Mouse (Mus musculus) thymus, postnatal 36 days (tissue): ENCODE data around the gene Dip2b.
A peak's percentile ranks its signal among the peaks of the same experiment; 100 is the strongest.

ENCODE experiments used
- DNase-seq, 2 experiments: peaks; one replicate each; pipeline ENCODE4 v3.0.0; 2022; ENCODE audit warnings: mixed read lengths in 2 of 2

Dip2b gene

DNA sequence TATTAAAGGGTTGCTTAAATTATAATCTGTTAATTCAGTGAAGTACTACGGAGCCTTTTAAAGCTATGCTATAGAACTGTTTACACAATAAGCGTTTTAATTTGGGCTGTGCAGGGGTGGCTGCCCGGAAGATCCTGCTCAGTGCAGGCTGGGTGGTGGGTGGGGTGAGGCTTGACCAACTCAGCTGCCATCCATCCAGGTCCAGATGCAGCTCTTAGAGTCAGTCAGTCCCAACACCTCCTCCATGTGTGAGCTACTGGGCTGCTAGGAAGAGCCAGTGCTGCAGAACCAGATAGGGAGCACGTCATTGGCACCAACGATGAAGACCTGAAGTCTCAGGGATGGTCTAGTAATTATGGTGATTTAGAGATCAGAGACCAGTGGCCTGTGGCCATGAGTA is 101.2 kb downstream of the Dip2b start:
- DNase-seq, result no peak

DNA sequence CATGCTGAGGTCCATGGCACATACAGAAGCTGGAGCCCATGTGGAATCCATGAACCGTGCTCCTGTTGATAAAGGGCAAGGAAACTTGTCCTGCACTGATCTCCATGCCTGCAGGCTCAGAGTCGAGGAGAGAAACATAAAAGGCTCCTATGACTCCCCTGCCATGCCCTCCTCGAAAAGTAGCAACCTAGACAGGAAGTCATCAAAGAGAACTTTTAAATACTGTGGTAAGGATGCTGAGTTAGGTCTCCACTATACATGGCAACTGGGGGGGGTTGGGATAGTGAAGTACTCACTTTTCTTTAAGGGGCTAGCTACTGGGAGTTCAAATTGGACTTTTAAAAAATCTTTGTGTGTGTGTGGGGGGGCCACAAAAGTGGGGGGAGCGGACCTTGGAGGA is 102.0 kb downstream of the Dip2b start:
- no peak for DNase-seq

DNA sequence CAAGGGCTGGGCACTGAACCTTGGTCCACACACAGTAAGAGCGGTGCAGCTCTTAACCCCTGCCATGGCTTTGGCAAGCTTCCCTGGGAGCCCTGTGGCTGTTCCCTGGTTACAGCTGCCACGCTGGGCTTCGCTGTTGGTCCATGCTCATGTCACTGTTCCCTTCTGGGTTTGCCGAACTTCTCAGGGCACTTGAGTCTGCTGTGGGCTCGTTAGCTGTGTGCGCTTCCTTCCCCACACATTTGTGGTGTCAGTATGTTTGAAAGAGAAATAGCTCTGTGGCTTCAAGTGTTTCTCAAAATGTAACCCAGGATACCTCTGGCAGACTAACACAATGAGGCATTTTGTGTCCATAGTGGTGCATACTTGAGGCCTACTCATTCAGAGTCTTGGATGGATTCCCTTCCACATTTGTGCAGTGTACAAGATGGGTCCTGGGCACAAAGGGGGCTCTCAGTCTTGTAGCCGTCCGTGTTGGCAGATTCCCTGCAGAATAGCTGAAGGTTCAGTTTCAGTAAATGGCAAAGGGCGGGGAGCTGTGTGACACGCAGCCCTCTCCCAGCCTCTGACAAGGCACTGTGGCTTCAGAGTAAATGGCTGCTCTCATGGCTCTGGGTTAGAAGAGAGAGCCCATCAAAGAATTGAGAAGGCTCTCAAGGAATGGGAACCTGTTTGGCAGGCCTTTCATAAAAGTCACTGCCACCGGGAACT is 104.8 kb downstream of the Dip2b start:
- DNase-seq, result no peak

DNA sequence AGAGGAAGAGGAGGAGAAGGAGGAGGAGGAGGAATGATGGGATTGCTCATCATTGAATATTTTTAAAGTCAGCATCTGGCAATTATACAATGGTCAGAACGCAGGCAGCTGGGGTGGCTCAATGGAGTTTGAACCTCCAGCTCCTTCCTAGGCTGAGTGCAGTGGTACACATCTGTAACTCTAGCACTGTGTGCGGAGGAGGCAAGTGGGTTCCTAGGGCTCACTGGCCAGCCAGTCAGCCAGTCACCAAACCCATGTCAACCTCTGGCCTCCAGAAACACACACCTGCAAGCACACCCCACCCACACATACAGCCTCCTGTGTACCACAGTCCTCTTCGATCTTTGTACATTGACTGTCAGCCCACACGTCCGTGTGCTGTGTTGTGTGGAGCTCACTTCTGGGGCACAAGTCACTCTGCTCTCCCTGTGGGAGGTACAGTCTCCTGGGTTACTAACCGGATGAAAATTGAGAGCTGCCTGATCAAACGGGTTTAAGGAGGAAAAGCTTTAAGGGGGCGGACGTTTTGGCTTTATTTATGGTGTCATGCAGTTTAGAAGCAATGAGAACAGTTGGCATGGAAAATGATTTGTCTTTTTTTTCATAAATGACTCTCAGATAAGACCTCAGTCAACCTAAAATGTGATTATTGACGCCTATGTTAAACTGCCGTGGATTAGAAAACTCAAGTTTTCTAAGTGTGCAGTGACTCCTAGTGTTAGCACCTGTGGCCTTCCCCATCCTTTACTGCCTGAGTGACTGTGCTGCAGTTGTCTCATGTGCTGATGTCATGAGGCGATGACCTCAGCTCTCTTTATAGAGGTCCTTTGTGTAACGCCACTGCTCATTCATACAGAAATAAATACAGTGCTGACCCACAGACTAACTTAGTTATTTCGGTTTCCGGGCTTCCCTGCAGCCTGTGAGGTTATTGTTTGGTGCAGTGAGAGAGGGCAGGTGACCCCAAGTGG is 106.7 kb downstream of the Dip2b start:
- no peak for DNase-seq

DNA sequence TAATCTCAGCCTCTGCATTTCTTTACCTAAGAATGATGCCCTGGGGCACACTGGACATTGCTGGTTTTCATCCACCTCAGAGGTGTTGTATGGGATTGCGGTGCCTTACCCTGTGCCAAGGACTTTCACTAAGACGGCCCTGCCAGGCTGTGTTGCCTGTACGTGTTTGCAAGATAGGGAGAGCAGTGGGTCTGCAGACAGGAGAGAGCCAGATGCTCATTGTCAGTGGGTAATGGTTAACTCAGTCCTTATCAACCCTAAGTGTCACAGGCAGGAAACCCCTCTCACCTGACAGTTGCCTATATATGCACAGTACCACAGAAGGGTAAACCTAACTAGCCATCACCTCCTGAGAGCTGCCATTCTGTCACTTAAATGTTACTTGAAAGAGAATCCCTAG is 107.5 kb downstream of the Dip2b start:
- DNase-seq, result no peak

DNA sequence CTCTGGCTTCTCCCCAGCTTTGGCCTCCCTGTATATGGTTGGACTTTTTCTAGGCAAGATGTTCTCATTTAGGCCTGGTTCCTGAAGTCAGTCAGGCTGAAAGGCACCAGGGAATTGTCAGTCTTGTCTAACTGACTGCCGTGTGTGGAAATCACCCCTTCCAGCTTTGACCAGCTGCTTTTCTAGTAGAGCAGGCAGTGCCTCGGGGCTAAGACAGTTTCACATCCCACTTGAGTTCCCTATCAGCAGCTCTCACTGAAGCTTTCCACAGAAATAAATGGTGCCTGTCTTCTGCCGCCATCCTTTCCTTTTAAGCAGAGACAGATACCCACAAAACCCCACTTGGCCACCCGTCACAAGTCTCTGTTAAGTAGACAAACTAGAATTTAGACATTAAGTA is 112.1 kb downstream of the Dip2b start:
- DNase-seq, result no peak

DNA sequence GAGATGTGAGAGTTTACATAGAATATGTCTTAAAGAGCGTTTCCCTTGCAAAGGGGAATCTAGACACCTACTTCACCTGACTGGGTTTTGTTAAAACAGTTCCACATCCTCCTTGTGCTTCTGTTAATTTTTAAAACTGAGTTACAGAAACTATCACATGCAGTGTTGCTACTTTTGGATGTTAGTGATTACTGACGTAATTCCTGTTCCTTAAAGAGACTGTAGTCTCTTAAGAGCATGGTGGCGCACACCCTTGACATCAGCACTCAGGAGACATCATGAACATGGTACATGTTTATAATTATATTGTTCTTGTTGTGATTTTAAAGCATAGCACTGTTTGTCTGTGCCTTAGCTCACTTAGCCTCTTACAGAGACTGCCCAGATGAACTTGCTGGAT is 113.9 kb downstream of the Dip2b start:
- no peak for DNase-seq

DNA sequence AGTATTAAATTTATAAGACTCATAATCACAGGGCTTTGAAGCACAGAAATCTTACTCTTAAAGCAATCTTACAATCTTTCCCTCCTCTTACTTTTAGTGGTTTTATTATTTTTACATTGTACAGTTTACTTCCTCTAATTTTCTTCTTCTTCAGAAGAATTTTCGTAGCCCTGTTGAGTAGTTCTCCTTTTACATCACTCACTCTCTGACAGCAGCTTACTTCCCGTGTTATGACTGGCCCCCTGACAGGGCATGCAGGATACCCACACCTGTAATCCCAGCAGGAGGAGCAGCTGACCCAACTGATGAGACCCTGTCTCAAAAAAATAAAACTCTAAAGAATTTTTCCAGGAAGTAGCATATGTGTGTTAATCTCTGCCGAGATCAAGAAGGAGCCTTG is 114.6 kb downstream of the Dip2b start:
- no peak for DNase-seq

DNA sequence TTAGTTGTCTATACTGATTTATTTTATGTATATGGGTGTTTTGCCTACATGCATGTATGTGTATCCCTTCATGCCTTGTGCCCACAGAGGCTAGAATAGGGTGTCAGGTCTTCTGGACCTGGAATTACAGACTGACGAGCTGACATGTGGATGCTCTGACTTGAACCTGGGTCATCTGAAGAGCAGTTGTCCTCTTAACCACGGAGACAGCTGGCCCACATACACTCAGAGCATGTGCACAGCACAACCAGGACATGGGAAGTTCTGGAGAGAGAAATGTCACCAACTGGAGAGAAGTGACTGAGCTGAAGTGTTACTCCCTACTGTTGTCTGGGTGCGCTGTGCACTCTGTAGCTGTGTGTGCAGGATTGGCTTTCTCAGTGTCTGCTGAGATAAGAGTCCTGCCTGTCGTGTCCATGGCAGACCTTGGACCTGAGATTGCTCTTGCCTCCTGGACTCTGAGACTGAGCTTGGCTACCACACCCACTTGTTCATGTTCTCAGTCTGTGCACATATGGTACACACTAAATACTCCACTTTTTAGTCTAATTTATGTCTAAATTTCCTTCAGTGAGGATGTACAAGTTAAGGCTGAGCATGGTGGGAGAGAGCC is 117.7 kb downstream of the Dip2b start:
- no peak for DNase-seq

DNA sequence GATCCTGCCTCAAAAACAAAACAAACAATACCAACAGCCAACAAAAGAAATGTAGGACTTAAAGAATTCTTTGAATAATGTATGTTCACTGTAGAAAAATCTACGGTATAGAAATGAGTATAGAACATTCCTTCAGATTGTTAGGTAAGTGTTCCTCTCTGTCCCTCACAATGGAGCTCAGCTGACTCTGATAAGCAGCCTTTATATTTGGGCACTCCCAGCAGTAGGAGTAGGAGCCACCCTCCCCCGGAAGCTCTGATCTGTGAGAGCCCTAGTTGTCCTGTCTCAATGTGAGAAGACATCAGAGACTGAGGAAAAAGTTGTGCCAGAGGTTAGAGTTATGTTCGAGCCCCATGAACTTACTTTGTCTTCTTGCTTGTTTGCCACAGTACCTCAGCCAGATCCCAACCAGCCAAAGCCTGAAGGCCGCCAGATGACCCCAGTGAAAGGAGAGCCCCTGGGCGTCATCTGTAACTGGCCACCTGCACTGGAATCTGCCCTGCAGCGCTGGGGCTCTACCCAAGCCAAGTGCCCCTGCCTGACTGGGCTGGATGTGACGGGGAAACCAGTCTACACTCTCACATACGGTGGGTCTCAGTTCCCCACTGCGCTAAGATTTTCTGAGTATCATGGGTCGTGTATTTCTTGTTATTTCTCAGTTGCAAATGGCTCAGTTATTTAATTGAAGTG is 118.5 kb downstream of the Dip2b start:
- DNase-seq, result no peak

DNA sequence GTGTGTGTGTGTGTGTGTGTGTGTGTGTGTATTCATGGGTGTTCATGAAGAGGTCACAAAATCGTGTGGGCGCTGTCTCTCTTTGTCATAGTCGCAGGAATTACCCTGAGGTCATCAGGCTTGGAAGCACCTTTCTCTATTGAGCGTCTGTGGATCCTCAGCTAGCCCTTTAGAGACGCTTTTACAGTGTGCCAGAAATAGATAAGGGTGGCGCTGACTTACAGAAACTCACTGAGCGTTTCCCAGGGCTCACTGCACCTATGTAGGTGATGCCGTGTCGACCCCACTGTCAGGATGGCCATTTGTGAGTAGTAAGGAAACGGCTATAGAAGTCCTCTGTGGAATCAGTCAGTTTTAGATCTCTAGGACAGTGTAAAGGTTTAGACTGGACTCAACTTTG is 120.5 kb downstream of the Dip2b start:
- no peak for DNase-seq

DNA sequence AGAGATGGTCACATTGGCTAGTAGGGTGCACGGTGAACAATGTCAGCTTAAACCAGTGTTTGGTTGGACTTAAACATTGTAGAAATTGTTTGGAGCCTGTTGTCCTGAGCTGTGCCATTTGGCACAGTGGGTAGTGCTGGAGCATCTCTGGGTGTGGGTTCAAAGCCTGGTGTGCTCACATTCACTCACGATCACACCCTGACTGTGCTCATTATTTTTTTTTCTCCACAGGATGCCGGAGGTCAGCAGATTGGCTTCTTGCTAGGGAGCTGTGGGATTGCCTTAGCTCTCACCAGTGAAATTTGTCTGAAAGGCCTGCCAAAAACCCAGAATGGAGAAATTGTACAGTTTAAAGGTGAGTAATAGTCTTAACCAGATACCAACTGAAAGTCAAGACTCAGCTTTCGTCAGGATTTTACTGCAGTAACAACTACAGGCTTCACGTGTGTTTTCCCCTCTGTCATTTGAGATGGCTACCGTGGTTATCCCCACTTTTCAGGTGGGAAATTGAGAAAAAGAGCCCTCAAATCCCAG is 123.3 kb downstream of the Dip2b start:
- no peak for DNase-seq

DNA sequence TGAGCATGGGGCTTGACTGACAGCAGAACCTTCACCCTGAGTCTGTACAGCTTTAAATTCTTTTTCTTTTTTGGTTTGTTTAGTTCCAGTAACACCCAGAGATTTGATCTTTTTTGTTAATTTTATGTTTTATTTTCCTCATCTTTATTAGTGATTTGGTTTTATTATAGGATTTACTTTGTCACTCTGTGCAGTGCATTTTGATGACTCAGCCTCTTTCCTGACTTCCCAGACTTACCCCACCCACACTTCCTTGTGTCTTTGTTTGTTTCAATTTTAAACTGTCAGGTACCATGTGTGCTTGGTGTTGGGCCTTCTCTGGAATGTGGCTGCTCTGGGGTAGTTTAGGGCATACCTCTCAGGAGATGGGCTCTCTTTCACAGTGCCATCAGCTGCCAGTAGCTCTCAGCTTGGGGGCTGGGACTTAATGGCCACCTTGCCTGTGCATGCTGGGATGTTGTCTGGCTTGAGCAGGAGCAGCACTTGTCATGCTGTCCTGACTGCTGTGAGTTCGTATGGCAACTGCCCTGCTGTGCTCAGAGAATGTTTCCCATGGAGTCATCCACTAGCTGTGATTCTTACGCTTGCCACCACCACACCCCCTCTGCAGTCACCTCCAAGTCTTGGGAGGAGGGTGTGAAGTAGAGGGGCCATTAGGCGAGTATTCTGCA is 125.1 kb downstream of the Dip2b start:
- no peak for DNase-seq

DNA sequence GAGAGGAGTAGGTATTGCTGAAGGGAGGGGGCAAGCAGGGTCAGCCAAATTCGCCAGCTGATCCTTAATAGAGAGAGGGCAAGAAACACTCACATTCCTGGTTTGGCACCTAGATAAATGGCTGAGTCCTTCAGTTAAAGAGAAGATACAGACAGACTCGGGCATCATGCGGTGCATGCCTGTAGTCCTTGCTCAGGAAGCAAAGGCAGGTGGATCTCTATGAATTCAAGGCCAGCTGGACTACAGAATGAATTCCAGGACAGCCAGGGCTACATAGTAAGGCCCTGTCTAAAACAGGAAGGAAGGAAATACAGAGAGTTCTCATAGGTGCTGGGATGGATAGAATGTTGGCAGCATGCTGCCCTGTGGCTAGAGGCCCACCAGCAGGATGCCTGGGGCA is 128.0 kb downstream of the Dip2b start:
- no peak for DNase-seq

DNA sequence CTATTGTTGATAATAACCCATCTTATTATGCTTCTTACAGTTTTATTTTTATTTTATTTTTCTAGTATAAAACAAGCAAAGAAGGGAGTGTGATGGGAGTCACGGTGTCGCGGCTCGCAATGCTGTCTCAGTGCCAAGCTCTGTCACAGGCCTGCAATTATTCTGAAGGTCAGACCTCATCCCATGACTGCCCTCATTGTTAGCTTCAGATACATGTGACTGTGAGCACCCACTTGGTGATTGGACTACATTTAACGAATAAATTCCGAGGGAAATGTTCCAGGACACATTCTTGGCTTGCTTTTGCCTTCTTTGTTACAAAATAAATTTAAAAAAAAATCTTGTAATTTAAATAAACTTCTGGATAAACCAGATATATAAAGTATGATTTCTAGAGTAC is 129.3 kb downstream of the Dip2b start:
- no peak for DNase-seq

DNA sequence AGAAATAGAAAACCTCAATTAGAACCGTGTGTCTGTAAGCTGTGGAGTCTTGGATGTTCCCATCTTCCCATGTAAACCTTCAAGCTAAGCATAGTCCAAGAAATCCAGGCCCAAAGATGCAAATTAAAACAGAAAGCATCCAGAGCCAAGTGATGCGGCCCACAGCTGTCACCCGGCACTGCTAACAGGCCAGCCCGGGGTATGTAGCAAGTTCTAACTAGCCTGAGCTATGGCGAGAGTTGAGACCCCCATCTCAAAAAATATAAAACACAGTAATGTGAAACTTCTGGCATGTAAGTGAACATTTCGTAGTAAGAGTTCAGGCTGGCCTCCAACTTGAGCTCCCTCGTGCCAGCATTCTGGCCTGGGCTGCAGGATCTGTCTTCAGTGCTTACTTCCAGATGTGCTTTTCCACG is 129.7 kb downstream of the Dip2b start:
- DNase-seq, result no peak

DNA sequence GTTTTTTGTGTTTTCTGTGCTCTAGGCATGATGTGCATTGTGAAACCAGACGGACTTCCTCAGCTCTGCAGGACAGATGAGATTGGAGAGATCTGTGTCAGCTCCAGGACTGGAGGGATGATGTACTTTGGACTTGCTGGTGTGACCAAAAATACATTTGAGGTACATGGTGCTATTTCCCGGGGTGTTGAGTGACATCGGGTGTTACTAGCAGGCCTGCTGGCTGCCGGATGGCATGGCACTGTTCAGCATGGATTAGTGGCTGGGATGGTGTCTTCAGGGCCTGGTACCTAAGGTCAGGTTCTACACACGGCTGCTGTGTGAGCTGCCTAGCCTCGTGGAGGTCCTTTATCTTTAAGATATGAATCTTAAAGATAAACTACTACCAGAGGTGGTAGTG is 136.7 kb downstream of the Dip2b start:
- no peak for DNase-seq

DNA sequence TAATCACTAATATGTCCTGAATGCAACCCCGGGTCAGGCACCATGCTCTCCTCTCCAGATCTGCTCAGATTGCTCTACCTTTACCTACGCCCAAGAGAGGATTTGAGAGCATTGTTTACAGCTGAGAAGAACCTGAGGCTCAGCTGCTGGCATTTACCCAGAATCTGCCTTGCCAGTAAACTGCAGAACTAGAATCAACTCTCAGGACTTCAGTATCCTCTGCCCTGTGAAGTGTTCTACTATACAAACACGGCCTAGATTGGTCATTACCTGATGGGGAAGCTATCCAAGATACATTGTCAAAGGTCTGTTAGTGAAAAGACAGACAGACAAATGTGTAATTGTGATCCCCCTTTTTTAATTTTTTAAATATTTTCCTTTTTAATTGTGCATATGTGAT is 138.7 kb downstream of the Dip2b start:
- DNase-seq, result no peak

DNA sequence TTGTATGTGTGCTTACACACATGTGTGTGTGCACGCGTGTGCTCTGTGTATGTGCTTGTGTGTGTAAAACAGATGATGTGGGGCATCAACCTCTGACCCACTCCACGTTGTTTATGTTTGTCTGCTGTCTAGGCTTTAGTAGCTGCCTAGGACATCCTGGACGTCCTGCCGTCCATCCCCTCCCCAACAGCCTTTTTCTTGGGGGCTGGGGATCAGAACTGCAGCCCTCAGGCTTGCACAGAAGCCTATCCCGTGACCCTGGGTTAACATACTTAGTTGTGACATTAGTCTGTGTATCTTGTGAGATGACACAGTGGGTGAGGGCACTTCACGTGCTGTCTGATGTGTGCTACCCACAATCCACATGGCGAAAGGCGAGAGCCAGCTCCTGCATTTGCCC is 139.1 kb downstream of the Dip2b start:
- no peak for DNase-seq

DNA sequence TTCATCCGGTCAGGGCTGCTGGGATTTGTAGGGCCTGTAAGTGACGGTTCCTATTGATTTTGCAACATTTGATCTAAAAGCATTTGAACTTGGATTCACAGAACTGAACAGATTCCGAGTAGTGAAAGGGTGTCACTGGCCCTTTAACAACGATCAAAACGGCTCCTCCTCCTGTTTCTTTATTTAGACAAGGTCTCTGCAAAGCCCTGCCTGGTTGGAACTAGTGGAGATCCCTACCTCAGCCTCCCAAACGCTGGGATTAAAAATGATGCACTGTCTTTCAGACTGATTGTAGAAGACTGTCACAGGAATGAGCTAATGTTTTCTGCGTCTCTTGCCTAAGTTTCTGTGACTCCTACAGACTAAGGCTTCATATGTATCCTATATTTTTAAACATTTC is 140.0 kb downstream of the Dip2b start:
- no peak for DNase-seq

DNA sequence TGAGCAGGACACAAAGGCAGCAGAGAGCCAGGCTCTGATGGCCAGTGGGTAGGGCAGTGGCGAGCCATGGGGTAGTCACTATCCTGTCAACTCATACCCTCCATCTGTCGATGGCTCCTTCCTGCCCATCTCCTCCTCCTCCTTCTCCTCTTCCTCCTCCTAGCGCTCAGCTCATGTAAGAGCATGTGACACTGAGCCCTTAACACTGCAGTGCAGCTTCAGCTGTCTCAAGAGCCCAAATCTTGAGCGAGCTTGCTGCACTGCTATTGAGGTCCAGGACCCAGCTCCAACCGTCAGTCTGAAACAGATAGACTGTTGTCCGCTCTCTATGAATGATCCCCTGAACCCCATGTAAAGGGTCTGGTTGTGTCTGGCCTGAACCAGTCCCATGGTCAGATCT is 141.2 kb downstream of the Dip2b start:
- DNase-seq, result no peak

DNA sequence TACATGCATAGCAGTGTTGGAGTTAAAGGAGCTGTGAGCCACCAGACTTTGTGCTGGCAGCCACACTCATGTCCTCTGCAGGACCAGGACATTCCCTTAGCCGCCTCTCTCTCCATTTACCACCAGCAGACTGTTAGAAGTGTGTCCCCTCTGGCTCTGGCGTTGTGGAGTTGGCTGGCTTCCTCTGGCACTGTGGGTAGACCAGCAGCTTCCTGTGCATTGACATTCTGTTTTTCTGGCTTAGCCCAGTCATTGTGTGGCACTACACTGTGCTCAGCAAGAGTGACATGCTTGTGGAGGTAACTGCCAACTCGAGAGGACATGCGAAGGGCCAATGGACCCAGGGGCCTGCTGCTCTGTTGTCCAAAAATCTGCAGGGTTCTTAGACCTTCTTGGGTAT is 141.8 kb downstream of the Dip2b start:
- DNase-seq, result peak in 1 of 2 experiments; percentile 5
